Mouse (Mus musculus) C2C12 (cell line): Measurements from ENCODE around the gene Gm28308.

Source experiments
- CTCF ChIP-seq: IDR thresholded peaks from one replicate; pipeline ENCODE4 v1.5.1; 2011; ENCODE audit not compliant: control insufficient read depth, insufficient read depth, insufficient read length
- MAX ChIP-seq: IDR thresholded peaks from one replicate; pipeline ENCODE4 v1.6.1; 2011; ENCODE audit warnings: mild to moderate bottlenecking, control low read depth

GRCm38 (mm10) chr6:52138576-52138975 is 74.6 kb downstream of the Gm28308 start:
- TF ChIP-seq CTCF = no peak
- TF ChIP-seq MAX = no peak
